Mouse (Mus musculus) heart, postnatal 14 days (tissue): ENCODE measurements around the gene Myh1. TPM values are rescaled to one million over a fixed set of nuclear protein-coding genes. Genes with fewer than 3 reads are reported as not detected.

Source experiments
- DNase-seq, 2 experiments: peaks; one replicate each; pipeline ENCODE4 v3.0.0; 2021 to 2022
- intact Hi-C: fragments of 180-260 bp; cut with DNase I; formaldehyde crosslinking; loops from one replicate; pipeline ENCODE4 v1.15.1; 2025
- total RNA-seq, 2 experiments: library from RNA; stranded (reverse); gene quantifications; 2 replicates each; pipeline ENCODE4 v1.2.3; 2021

Myh1 gene
- total RNA-seq, 2 experiments from 2014 or later: not detected

GRCm38 (mm10) chr11:67229166-67229565 is 29.3 kb downstream of the Myh1 start:
- intact Hi-C loops: no loop called here
- no peak for DNase-seq

- intact Hi-C loops: no loop called here
- DNase-seq: peak; percentile 7 to 13
These were observed 30.1 kb downstream of the Myh1 start for GRCm38 (mm10) chr11:67229946-67230345.

GRCm38 (mm10) chr11:67235639-67236358 is 35.9 kb downstream of the Myh1 start:
- peak; percentile 21 to 66 for DNase-seq
- intact Hi-C loops: loop anchor here (2.0 kb wide), 1 partner anchor 123 kb away; no protein-coding TSS in a partner anchor

- intact Hi-C loops: loop anchor here (2.0 kb wide), 1 partner anchor 124 kb away; no protein-coding TSS in a partner anchor
- no peak for DNase-seq
These were observed 36.9 kb downstream of the Myh1 start for GRCm38 (mm10) chr11:67236799-67237198.

GRCm38 (mm10) chr11:67237481-67238079 is 37.7 kb downstream of the Myh1 start, which contains the start of gene Myh4:
Myh4 (plus strand) TSS chr11:67238029.
- intact Hi-C loops: loop anchor here (2.0 kb wide), 1 partner anchor 125 kb away; no protein-coding TSS in a partner anchor
- DNase-seq: no peak

- intact Hi-C loops: no loop called here
- no peak for DNase-seq
These were observed 41.2 kb downstream of the Myh1 start for GRCm38 (mm10) chr11:67241051-67241450.

- intact Hi-C loops: no loop called here
- no peak for DNase-seq
These were observed 53.8 kb downstream of the Myh1 start for GRCm38 (mm10) chr11:67253691-67254090.

- DNase-seq: no peak
- intact Hi-C loops: no loop called here
These were observed 57.2 kb downstream of the Myh1 start for GRCm38 (mm10) chr11:67257048-67257447.

- DNase-seq: no peak
- intact Hi-C loops: no loop called here
These were observed 61.1 kb downstream of the Myh1 start for GRCm38 (mm10) chr11:67260956-67261355.

Other genes with a start within 250 kb of the Myh1 start
- not detected for gene Tmem238l, start 243.4 kb upstream of the Myh1 start, total RNA-seq
- gene Tmem220, start 174.9 kb upstream of the Myh1 start, total RNA-seq: 1 to 10 TPM; 1.3 to 1.4 TPM
- 10 to 100 TPM; 13.8 to 15.9 TPM for gene Adprm, start 147.5 kb upstream of the Myh1 start, total RNA-seq
- gene Sco1, start 147.4 kb upstream of the Myh1 start, total RNA-seq: 10 to 100 TPM; 17.3 to 17.9 TPM
- not detected for gene Myh3, start 121.8 kb upstream of the Myh1 start, total RNA-seq
- gene Myh2, start 29.0 kb upstream of the Myh1 start, total RNA-seq: not detected
- not detected for gene Myh4, start 38.0 kb downstream of the Myh1 start, total RNA-seq
- under 1 TPM; 0.07 to 0.10 TPM for gene Myh8, start 77.1 kb downstream of the Myh1 start, total RNA-seq
- not detected for gene Myh13, start 121.6 kb downstream of the Myh1 start, total RNA-seq